20 mouse cellular contexts compared by ENCODE assay signal in the genomic region with DNA sequence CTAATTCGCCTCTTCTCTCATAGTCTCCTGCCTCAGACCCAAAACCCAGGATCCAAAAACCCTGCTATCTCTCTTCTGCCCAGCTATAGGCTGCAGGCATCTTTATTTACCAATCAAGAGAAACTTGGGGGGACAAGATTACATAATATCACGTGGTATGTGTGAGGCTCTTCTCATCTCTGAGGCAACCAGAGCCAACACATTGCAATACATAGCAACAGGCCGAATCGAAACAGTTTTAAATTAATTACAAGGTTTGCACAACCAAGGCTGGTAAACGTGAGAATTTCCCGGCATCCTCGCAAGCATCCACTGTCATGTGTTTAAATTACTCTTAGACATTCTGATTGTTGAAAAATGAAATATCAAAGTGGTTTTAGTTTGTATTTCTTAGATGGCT. TPM values are rescaled to one million over a fixed set of nuclear protein-coding genes. Genes with fewer than 3 reads are reported as not detected.
DNase-seq lines count a peak whose midpoint lies in the region; ATAC-seq and TF ChIP-seq lines count a peak whose summit lies in the region.
"Had no signal": no experiment of that assay in that cellular context is flagged by ENCODE, and none has a peak within 500 bp of the region (broad histone marks: within the 10 kb centered on the region; RNA-seq: fewer than 3 reads in every experiment).

No protein-coding gene starts in this region.

- H3K27ac ChIP-seq in layer of hippocampus, adult 2 months, result peak overlapping the region; percentile 40; the same call in 1 of the 2 replicates
- H3K27ac ChIP-seq: embryonic facial prominence, embryonic 12.5 days; forebrain, embryonic 12.5 days; hindbrain, embryonic 12.5 days had no signal

- DNase-seq in layer of hippocampus, adult 2 months (ENCODE audit: low spot score in 2 of 2), result no peak
- DNase-seq in layer of hippocampus, adult 9-10 months (ENCODE audit: low spot score), result no peak
- DNase-seq in 416B (ENCODE audit: low read depth), result peak; percentile 17
- DNase-seq in thymus, postnatal 25 days, result no peak
- DNase-seq in urinary bladder, postnatal 36 days (ENCODE audit: low spot score in 2 of 2), result no peak
- DNase-seq: adrenal gland, adult 2 months; adrenal gland, postnatal 25 days; cerebellum, adult 11 months; cerebellum, adult 8-10 months; cerebellum, postnatal 14 days; gastrocnemius, postnatal 10 days; heart, postnatal 36 days had no signal

- H3K4me3 ChIP-seq in layer of hippocampus, adult 2 months, result no peak overlapping the region
- H3K4me3 ChIP-seq: embryonic facial prominence, embryonic 12.5 days; forebrain, embryonic 12.5 days; heart, embryonic 12.5 days; hindbrain, embryonic 12.5 days had no signal

- ATAC-seq in granulocyte monocyte progenitor cell, adult 5-6 weeks (replicated peaks; ENCODE audit: poor library complexity, severe bottlenecking), result peak; percentile 83
- ATAC-seq in monocyte, adult 5-6 weeks (replicated peaks; ENCODE audit: insufficient number of reproducible peaks, low FRiP score, low TSS enrichment, poor library complexity, severe bottlenecking), result peak; percentile 55; the same call in 1 of the 2 replicates
- ATAC-seq: forebrain, embryonic 16.5 days; hindbrain, embryonic 16.5 days had no signal

- TF ChIP-seq CTCF in layer of hippocampus, adult 2 months (conservative IDR thresholded peaks at IDR 0.05), result no peak

RNA-seq across cellular contexts. Expression of a gene that starts 47.1 kb away (rescaled TPM):
- 100 to 1,000 TPM; 155 to 167 TPM for total RNA-seq in layer of hippocampus, adult 2 months (2021)
- total RNA-seq in granulocyte monocyte progenitor cell, adult 5-6 weeks (2014; fragmentation: Nextera tagmentation), result 75.2 and 80.9 TPM in 2 replicates
- 158 and 181 TPM in 2 replicates for total RNA-seq in granulocyte monocyte progenitor cell, adult 5-6 weeks (2017)
- 36.6 to 47.6 TPM (median 41.2 TPM) in 3 replicates for total RNA-seq in monocyte, adult 5-6 weeks (2017)
